In the genomic region with DNA sequence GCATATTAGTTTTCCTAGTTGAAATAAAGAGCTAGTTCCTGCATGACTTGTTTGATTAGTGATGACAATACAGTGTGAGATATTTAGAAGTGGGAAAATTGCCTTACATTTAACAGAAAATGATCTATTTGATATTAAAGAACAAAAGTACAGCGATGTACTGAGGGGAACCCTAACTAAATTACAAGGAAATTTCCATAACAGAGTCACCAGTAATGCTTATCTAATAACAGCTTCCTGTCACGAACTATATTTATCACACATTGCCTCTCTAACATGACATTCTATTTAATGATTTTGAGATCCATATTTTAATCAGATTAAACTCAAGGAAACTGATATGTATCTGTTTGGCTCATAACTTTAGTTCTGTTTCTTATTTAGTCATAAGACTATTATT, we compare ENCODE assay signal across 35 mouse cellular contexts.
"Had no signal": no experiment of that assay in that cellular context is flagged by ENCODE, and none has a peak within 500 bp of the region (broad histone marks: within the 10 kb centered on the region; RNA-seq: fewer than 3 reads in every experiment).

No protein-coding gene starts in this region.

- H3K27me3 ChIP-seq: heart, embryonic 12.5 days; heart, embryonic 13.5 days; heart, embryonic 15.5 days; hindbrain, embryonic 12.5 days; hindbrain, embryonic 13.5 days; hindbrain, embryonic 15.5 days; intestine, embryonic 15.5 days; kidney, embryonic 15.5 days had no signal

- H3K36me3 ChIP-seq: heart, embryonic 10.5 days; heart, embryonic 12.5 days; heart, embryonic 13.5 days; heart, embryonic 15.5 days; hindbrain, embryonic 10.5 days; hindbrain, embryonic 12.5 days; hindbrain, embryonic 13.5 days; hindbrain, embryonic 15.5 days; intestine, embryonic 15.5 days; kidney, embryonic 15.5 days had no signal

- H3K27ac ChIP-seq: heart, embryonic 10.5 days; heart, embryonic 13.5 days; heart, embryonic 15.5 days; hindbrain, embryonic 10.5 days; hindbrain, embryonic 12.5 days; hindbrain, embryonic 13.5 days; hindbrain, embryonic 14.5 days; hindbrain, embryonic 15.5 days; hindbrain, postnatal 0 days; intestine, embryonic 15.5 days; kidney, embryonic 15.5 days; kidney, postnatal 0 days; layer of hippocampus, adult 2 months had no signal

- ATAC-seq: hindbrain, embryonic 16.5 days; hindbrain, postnatal 0 days; inflammation-experienced regulatory T-cells, adult 6 months; intestine, embryonic 15.5 days; intestine, embryonic 16.5 days; intestine, postnatal 0 days had no signal

- H3K4me3 ChIP-seq: heart, embryonic 10.5 days; heart, embryonic 12.5 days; heart, embryonic 13.5 days; heart, embryonic 15.5 days; hindbrain, embryonic 10.5 days; hindbrain, embryonic 12.5 days; hindbrain, embryonic 13.5 days; hindbrain, embryonic 15.5 days; intestine, embryonic 15.5 days; kidney, embryonic 15.5 days; layer of hippocampus, adult 2 months had no signal

- H3K9ac ChIP-seq: heart, embryonic 12.5 days; heart, embryonic 13.5 days; heart, embryonic 15.5 days; hindbrain, embryonic 12.5 days; hindbrain, embryonic 13.5 days; hindbrain, embryonic 14.5 days; hindbrain, embryonic 15.5 days; intestine, embryonic 15.5 days; kidney, embryonic 15.5 days had no signal

- H3K4me2 ChIP-seq: heart, embryonic 11.5 days; heart, embryonic 12.5 days; heart, embryonic 13.5 days; heart, embryonic 15.5 days; hindbrain, embryonic 12.5 days; hindbrain, embryonic 13.5 days; hindbrain, embryonic 14.5 days; hindbrain, embryonic 15.5 days; intestine, embryonic 15.5 days; kidney, embryonic 15.5 days had no signal

- DNase-seq: heart, postnatal 10 days; heart, postnatal 14 days; heart, postnatal 36 days; heart, postnatal 4 days; kidney, adult 11 months; kidney, adult 18-20 months; kidney, adult 2 months; kidney, adult 8-10 months; kidney, adult 9 months; kidney, postnatal 10 days; kidney, postnatal 14 days; kidney, postnatal 25 days; kidney, postnatal 36 days; kidney, postnatal 4 days; layer of hippocampus, adult 9-11 months; layer of hippocampus, postnatal 36 days had no signal

- H3K9me3 ChIP-seq: heart, embryonic 10.5 days; heart, embryonic 12.5 days; heart, embryonic 13.5 days; heart, embryonic 15.5 days; hindbrain, embryonic 10.5 days; hindbrain, embryonic 12.5 days; hindbrain, embryonic 13.5 days; hindbrain, embryonic 15.5 days; intestine, embryonic 15.5 days; kidney, embryonic 15.5 days had no signal

- H3K4me1 ChIP-seq: heart, embryonic 10.5 days; heart, embryonic 12.5 days; heart, embryonic 13.5 days; heart, embryonic 15.5 days; hindbrain, embryonic 10.5 days; hindbrain, embryonic 12.5 days; hindbrain, embryonic 13.5 days; hindbrain, embryonic 15.5 days; intestine, embryonic 15.5 days; kidney, embryonic 15.5 days had no signal
